Mouse (Mus musculus) ES-E14 (cell line): Measurements from ENCODE around the gene Cyp27b1.

Experiments used
- CHD2 ChIP-seq: IDR thresholded peaks from 2 replicates; pipeline ENCODE4 v1.6.1; 2014; ENCODE audit warnings: mild to moderate bottlenecking, low read depth, low read length, inconsistent platforms
- MAFK ChIP-seq: IDR thresholded peaks from 2 replicates; pipeline ENCODE4 v1.6.1; 2014; ENCODE audit warnings: mild to moderate bottlenecking, low read depth, low read length, inconsistent platforms; ENCODE audit not compliant: insufficient read depth

DNA sequence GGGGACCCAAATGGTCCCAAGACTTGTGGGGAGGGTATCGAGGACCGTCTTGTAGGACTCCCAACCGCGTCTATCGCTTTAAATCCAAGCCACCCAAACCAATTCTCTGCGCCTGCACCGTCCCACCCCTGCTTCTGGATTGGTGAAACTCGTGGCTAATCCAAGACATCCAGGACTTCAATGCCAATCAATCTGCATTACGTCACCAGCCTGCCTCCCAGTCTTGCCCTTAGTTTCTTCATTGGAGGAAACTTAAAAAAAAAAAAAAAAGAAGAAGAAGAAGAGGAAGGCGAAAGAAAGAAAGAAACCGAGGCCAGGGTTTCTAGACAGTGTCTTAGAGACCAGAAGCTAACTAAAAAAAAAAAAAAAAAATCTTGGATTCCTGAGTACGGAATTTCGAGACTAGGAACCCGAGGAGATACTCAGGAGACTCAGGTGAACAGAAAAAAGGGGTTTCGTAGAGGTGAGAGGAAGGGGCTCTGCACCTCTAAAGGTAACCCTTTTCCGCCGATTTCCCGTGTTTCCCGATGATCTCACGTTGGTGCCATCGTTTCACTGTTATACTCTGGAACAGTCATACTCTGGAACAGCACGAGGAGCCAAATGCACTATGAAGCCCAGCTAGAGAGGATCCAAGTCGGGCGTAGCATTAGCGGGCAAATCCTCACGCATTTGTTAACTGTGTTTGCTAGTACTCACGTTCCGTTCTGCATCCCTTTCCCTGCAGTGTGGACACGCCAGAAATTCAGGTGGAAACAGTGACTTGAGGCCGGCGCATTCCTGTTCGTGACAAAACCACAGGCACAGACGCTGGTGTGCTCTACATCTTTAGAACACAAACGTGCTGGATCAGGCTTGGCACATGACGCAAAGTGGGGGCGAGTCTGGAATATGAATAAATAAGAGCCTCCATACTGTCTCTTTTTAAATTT, 22.4 kb downstream of the Cyp27b1 start, which contains the start of gene Tspan31:
- no peak for TF ChIP-seq MAFK
- TF ChIP-seq CHD2, result peak; percentile 28; the same call in 1 of the 2 replicates
